Mouse (Mus musculus): ENCODE data around the gene Tmem108.

The Tmem108 gene

DNA sequence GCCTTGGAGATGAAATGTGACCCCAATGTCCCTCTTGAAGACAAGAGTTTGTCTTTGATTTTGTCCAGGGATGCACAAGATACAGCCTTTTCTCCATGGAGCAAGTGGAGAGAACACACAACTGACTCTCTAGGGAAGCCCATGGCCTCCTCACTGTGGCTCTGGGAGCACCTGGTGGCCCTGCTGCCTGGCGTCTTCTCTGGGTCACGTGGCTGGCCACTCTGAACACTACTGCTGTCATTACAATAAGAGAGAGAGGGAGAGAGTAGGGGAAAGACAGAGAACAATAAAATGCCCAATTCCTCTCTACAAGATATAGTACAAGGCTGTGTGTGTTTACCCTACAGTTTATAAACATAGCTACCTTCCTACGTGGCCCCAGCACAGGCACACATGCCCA is 40.2 kb downstream of the Tmem108 start:
- in situ Hi-C loops (cut with MboI; ENCODE audit: low sequenced_read_pairs), result no loop called here

GRCm38 (mm10) chr9:103721081-103721480 is 40.6 kb downstream of the Tmem108 start:
- in situ Hi-C loops (cut with MboI; ENCODE audit: low sequenced_read_pairs), result no loop called here

DNA sequence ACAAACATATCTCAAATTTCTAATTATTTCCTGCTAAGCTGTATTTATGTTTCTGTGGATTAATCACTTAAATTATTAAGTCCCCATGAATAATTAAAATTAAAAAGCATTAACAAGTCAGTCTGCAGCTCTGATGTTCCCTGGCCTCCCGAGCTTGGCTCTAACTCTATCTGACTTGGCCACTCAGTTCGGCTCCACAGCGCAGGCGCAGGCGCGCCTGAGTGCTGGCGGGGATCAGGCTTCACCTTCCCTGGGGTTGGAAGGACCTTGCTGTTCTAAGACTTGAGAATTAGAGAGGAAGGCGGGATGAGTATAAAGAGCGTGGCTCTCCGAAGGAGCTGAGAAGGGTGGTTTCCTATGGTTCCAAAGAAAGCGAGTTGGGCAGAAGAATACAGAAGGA is 41.6 kb downstream of the Tmem108 start:
- in situ Hi-C loops (cut with MboI; ENCODE audit: low sequenced_read_pairs), result no loop called here

DNA sequence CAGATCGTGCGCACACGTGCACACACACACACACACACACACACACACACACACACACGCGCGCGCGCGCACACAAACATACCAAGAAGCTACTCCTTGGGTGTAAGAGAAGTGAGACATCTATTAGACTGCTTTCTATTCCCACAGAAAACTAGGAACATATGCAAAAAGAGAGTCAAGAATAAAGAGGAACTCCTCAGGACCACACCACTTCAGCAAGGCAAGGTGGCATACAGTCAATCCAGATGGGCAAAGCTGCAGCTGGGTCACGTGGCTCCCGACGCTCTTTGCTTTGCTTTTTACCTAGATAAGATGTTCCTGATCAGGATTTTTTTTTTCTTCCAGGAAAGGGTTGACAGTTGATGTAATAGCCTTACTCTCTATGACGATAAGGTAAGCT is 45.6 kb downstream of the Tmem108 start:
- in situ Hi-C loops (cut with MboI; ENCODE audit: low sequenced_read_pairs), result no loop called here

GRCm38 (mm10) chr9:103715352-103715751 is 46.3 kb downstream of the Tmem108 start:
- in situ Hi-C loops (cut with MboI; ENCODE audit: low sequenced_read_pairs), result no loop called here

- in situ Hi-C loops (cut with MboI; ENCODE audit: low sequenced_read_pairs), result no loop called here
These were observed 48.4 kb downstream of the Tmem108 start for GRCm38 (mm10) chr9:103713230-103713629.

GRCm38 (mm10) chr9:103712711-103713110 is 48.9 kb downstream of the Tmem108 start:
- in situ Hi-C loops (cut with MboI; ENCODE audit: low sequenced_read_pairs), result no loop called here

DNA sequence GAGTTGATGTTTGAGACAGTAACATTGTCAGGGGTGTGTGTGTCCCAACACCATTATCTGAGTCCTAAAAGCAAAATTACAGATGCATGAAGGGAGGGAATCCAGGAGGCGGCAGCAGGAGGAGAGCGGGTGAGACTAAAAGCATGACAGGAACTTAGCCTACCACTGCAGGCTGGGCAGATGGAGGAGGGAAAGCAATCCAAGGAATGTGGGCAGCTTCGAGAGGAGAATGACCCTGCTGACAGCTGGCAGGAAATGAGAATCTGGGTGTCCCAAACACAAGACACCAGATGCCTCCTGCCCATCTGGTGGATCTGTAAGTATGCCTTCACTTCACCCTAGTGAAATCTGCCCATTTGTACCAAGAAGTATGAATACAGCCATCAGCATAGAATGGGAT is 51.9 kb downstream of the Tmem108 start:
- in situ Hi-C loops (cut with MboI; ENCODE audit: low sequenced_read_pairs), result no loop called here

DNA sequence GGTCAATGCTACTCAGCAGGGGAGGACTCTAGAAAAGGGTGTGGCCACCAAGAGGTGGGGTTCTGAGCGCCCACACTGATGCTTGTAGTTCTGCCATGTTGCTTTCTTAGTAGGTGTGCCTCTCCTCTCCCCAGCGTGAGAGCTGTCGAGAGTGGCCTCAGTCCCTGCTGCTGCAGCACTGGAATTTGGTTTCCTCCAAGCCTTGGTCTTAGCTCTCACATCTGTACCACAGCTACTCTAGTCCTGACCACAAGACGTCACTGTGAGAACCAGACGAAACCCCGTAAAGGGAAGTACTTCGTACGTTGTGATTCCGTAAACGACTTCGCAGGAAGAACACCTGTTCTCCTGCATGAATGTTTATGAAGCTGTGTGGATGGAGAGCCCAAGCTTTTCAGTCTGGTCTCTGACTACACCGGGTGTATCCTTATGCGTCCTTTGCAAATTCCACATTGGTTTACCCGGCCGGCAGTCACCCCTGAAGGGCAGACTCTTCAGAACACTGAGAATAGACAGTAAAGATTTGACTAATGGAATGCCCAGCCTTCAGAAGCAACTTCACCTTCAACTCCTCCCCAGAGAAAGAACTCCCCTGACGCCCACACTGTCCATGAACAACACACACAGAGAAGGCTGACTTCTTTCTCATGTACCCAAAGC is 53.0 kb downstream of the Tmem108 start:
- in situ Hi-C loops (cut with MboI; ENCODE audit: low sequenced_read_pairs), result no loop called here

DNA sequence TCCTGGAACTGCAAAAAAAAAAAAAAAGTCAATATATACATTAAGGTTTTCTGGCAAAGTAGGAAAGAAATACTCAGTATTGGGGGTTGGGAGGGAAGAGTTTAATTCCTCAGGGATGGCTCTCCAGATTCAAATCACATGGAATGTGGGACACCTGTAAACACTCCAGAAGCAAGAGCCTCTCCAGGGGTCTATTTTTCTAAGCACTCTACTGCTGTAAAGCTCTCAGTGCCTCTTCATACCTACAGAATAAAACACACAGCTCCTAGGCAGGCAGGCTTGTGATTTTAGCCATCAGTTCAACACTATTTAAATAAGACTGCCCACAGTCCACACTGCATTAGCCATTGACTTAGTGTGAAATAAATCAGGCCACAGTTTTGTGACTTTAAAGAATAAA is 53.8 kb downstream of the Tmem108 start:
- in situ Hi-C loops (cut with MboI; ENCODE audit: low sequenced_read_pairs), result no loop called here

DNA sequence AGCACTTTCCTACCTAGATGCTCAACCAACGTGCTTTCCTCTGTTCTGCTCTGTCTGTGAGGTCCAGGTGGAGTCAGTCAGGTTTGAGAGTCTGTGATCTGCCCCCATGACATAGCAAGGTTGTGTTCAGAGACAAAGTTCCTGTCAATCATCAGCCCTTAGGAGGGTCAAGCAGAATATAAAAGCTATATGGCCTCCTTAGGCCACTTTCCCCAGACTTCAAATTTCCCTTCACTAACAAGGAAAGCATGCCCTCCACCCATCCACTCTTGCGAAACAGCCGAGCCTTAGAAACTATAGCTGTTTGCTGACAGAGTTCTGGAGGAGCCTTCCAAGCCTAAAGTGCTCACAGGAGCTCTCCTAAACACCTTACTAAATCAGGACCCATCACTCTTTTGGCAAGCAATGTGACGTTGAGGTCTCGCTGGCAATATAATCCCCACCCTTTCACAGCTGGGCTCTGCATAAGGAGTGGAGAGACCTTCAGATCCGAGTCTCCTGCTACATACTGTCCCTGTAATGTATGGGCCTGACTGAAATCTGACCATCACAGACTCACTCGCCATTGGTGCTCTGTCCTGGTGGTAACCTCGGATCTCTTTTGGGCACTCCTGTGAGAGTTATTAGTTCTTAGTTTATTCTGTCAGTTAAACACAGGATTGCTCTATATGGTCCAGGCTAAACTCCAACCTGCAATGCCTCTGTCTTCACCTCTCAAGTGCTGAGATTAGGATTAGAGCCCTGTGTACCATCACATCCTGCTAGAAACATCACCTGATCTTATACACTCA is 54.4 kb downstream of the Tmem108 start:
- in situ Hi-C loops (cut with MboI; ENCODE audit: low sequenced_read_pairs), result no loop called here

- in situ Hi-C loops (cut with MboI; ENCODE audit: low sequenced_read_pairs), result no loop called here
These were observed 55.9 kb downstream of the Tmem108 start for GRCm38 (mm10) chr9:103705717-103706116.

DNA sequence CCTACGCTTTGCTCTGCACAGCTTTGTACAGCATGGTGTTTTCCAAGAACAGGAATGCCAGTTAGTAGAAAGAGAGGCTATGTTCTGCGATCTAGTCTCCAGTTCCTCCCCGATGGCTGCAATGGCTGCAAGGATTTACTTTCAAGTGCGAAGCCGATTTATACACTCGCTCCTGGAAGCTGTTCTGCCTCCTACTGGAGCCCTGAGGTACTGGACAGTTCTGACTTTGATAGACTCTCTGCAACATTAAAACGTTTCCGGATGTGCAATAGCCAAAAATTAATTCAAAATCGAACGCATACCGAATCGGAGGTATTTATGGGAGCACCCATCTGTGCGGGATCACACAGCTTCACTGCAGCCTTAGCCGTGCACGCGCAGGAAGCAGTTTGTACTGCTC is 58.6 kb downstream of the Tmem108 start:
- in situ Hi-C loops (cut with MboI; ENCODE audit: low sequenced_read_pairs), result no loop called here

DNA sequence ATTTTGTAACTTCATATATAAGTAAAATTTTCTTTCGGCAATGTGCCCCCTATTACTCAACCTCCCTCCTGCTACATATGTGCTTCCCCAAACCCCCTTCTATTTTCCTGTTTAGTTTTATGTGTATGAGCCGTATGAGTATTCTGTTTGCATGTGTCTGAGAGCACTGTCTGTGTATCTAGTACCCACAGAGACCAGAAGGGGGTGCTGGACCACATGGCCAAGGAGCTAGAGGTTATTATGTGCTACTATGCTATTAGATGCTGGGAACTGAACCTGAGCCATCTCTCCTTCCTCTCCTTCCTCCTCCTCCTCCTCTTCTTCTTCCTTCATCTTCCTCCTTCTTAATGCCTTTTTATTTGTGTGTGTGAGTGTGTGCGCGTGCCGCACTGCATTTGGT is 59.2 kb downstream of the Tmem108 start:
- in situ Hi-C loops (cut with MboI; ENCODE audit: low sequenced_read_pairs), result no loop called here

- in situ Hi-C loops (cut with MboI; ENCODE audit: low sequenced_read_pairs), result no loop called here
These were observed 60.2 kb downstream of the Tmem108 start for GRCm38 (mm10) chr9:103701448-103701847.

DNA sequence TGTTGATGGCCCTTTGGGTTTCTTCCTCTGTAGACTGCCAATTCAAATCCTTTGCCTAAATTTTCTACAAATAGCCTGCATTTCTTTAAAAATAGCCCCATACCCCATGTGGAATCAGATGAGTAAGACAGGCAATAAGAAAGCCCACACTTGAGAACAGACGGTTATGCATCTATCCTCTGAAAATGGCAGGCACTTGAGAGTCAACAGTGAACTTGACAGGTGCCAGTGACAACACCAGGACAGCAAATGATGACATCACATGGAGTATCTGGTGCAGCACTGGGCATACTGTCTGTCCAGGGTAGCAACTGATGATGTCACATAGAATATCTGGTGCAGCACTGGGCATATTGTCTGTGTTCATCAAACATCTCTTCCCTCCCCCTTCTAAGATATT is 61.4 kb downstream of the Tmem108 start:
- in situ Hi-C loops (cut with MboI; ENCODE audit: low sequenced_read_pairs), result no loop called here

DNA sequence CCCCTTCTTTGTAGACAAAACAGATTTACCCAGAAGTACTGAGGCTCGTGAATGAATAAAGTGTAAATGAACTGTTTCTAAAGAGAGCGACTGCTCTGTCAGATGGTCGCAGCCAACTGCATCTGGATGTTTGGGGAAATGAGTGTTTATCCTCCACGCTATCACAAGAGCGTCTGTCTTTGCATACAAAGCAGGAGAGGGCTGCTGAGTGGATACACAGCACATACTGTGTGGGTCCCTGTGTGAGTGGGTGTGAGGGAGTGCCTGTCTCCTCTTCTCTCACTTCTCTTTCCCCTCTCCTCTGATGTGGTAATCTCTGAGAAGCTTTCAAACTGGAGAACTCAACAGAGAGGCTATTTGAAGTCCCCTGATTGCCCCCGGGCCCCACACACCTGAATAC is 64.7 kb downstream of the Tmem108 start:
- in situ Hi-C loops (cut with MboI; ENCODE audit: low sequenced_read_pairs), result no loop called here

DNA sequence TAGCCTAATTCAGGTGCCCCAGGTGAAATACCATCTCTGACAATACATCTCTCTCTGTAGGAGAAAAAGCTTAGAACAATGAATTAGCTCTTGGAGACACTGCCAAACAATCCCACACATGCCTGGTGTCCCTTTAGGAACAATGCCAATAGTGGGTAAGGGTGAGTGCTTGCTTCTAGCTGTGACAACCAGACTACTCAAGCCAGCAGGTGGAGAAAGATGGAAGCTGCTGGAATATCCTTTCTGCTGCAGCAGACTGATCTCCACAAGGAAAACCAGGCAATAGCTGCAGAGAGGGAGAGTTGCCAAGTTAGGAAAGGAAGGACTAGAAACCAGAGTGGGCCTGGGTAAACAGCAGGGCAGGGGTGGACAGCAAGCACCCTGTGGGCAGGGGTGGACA is 67.8 kb downstream of the Tmem108 start:
- in situ Hi-C loops (cut with MboI; ENCODE audit: low sequenced_read_pairs), result no loop called here

DNA sequence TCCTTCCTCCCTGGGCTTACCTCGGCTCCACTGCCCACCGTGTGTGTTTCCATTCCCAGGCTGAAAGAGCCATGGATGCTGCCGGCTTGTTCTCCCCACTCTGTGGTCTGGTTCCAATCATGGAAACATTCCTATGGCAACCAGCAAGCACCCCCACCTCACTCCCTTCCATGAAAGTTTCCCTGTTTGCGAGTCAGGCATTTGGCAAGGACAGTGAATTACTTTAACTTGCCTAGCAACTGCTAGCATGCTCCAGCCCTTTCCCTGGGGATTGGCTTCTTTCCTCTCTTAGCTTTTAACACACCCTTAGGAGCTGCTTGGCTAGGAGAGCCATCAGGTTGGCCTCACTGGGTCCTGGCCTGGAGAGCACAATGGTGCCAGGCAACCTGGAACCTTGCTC is 68.9 kb downstream of the Tmem108 start:
- in situ Hi-C loops (cut with MboI; ENCODE audit: low sequenced_read_pairs), result no loop called here

DNA sequence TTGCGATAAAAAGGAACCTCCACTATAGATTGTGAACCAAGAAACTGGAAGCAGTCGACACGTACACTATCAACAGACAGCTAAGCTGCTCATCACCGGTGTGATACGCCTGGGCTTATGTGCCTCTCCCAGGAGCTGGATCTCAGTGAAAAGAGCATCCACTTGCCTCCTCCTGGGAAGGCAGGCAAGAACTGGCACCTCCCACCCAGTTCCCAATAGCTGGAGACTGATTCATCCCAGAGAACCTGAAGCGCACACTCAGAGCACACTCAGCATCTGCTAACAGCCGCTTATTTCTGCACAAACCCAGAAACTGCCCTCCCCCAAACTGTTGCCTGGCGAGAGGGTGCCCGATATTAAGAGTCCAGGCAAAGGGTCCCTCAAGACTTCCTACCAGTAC is 69.8 kb downstream of the Tmem108 start:
- in situ Hi-C loops (cut with MboI; ENCODE audit: low sequenced_read_pairs), result no loop called here

DNA sequence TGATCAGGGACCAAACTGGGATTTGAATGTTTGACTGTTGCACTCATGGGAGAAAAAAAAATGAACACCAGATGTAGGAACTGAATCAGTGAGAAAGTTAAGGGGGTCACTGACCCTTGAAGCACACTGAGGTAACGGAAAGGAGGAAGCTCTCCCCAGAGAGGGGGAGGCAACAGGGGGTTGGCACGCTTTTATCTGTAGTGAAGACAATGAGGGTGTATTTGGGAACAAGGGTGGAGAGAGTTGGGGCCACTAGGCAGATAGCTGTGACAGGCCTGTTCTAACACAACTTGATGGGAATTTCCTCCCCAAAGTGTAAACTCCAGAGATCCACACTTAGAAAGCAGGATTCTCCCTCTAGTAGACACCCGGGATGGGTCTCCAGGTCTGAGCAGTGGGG is 71.2 kb downstream of the Tmem108 start:
- in situ Hi-C loops (cut with MboI; ENCODE audit: low sequenced_read_pairs), result no loop called here

- in situ Hi-C loops (cut with MboI; ENCODE audit: low sequenced_read_pairs), result no loop called here
These were observed 71.9 kb downstream of the Tmem108 start for GRCm38 (mm10) chr9:103689697-103690096.

GRCm38 (mm10) chr9:103689006-103689405 is 72.6 kb downstream of the Tmem108 start:
- in situ Hi-C loops (cut with MboI; ENCODE audit: low sequenced_read_pairs), result no loop called here

Measured in CH12F3 (cell line).